Mouse (Mus musculus): ENCODE measurements around the gene Mb.

DNA sequence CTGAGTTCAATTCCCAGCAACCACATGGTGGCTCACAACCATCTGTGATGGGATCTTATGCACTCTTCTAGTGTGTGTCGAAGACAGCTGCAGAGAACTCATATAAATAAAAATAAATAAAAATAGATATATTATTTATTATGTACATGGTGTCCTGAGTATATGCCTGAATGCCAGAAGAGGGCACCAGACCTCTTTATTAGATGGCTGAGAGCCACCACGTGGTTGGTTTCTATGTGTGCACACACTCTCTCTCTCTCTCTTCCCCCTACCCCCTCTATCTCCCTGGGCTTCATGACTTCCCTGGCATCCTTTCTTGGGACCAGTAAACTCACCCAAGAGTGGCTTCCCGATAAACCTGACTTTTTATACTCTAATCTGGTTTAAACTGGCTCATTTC is 67.7 kb downstream of the Mb start:
- TF ChIP-seq POLR2A (IDR thresholded peaks at IDR 0.05; ENCODE audit: insufficient read depth, low read depth, low read length), result no peak
- TF ChIP-seq CTCF (IDR thresholded peaks at IDR 0.05), result peak; percentile 69

Measured in heart, adult 2 months (tissue).